Mouse (Mus musculus) heart, embryonic 12.5 days (tissue): ENCODE results near the gene Odf3b. TPM values are rescaled to one million over a fixed set of nuclear protein-coding genes. Genes with fewer than 3 reads are reported as not detected.

ENCODE experiments used
- ATAC-seq: fragments of 200-750 bp; cut with Nextera tagmentation; 2 replicates; pipeline ENCODE4 v1.8.0; 2017; ENCODE audit warnings: moderate TSS enrichment, moderate library complexity; ENCODE audit not compliant: insufficient number of reproducible peaks, low FRiP score
- H3K27ac ChIP-seq: fragments of 300-500 bp; sonication (generic); 2 replicates; pipeline ENCODE4 v1.5.1; 2016; ENCODE audit warnings: mild to moderate bottlenecking, moderate library complexity; ENCODE audit not compliant: poor library complexity, severe bottlenecking
- H3K27me3 ChIP-seq: fragments of 300-500 bp; sonication (generic); replicated peaks from 2 replicates; pipeline ENCODE4 v1.6.1; 2016; ENCODE audit warnings: mild to moderate bottlenecking, moderate library complexity
- H3K36me3 ChIP-seq: fragments of 300-500 bp; sonication (generic); 2 replicates; pipeline ENCODE4 v1.6.1; 2016; ENCODE audit warnings: mild to moderate bottlenecking, moderate library complexity
- H3K4me1 ChIP-seq: fragments of 300-500 bp; sonication (generic); replicated peaks from 2 replicates; pipeline ENCODE4 v1.6.1; 2016; ENCODE audit warnings: mild to moderate bottlenecking
- H3K4me2 ChIP-seq: fragments of 300-500 bp; sonication (generic); 2 replicates; pipeline ENCODE4 v1.6.1; 2016; ENCODE audit warnings: mild to moderate bottlenecking, moderate library complexity
- H3K4me3 ChIP-seq: fragments of 300-500 bp; sonication (generic); 2 replicates; pipeline ENCODE4 v1.5.1; 2016; ENCODE audit warnings: mild to moderate bottlenecking
- H3K9ac ChIP-seq: fragments of 300-500 bp; sonication (generic); 2 replicates; pipeline ENCODE4 v1.6.1; 2016; ENCODE audit warnings: mild to moderate bottlenecking, moderate library complexity
- H3K9me3 ChIP-seq: fragments of 300-500 bp; sonication (generic); replicated peaks from 2 replicates; pipeline ENCODE4 v1.6.1; 2016; ENCODE audit warnings: mild to moderate bottlenecking, moderate library complexity
- WGBS: fragments of 180-500 bp; shearing (Covaris S2); methylation state at CpG from one replicate; pipeline ENCODE4 v1.1.7; 2016; 5-methylcytosine and 5-hydroxymethylcytosine counted together
- polyA plus RNA-seq: library from polyadenylated mRNA; unstranded; fragments of >200 nt; fragmentation: Nextera tagmentation; extraction: Ambion mirVana; gene quantifications from 2 replicates; pipeline ENCODE4 v1.2.1, GENCODE M21; 2016

Gene Odf3b
- polyA plus RNA-seq, 1 experiment from 2014 or later: 0.27 TPM

DNA sequence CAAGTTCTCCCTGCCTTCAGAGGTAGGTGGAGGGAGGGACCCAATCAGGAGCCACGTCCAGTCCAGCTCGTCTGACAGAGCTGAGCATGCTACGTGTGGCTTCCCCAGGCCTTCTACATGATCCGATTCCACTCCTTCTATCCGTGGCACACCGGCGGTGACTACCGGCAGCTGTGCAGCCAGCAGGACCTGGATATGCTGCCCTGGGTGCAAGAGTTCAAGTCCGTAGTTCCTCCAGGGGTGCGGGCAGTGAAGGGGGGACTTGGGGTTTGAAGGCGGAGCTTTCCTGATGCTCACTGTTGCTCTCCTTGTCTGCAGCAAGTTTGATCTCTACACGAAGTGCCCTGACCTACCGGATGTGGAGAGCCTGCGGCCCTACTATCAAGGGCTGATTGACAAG is 42.7 kb downstream of the Odf3b start:
- 0 out of 2 replicates have a peak, but pooled peaks cover 3% of the 10 kb centered on the region for H3K9me3 ChIP-seq
- 80% methylated on average over 14 of the region's 14 CpGs for WGBS
- H3K9ac ChIP-seq: no peak overlapping the region
- no peak; the same call in 1 of the 2 replicates for ATAC-seq
- no peak overlapping the region for H3K4me3 ChIP-seq
- H3K4me2 ChIP-seq: no peak overlapping the region
- no peak overlapping the region for H3K27ac ChIP-seq
- H3K36me3 ChIP-seq: no peaks in the 10 kb centered on the region
- H3K27me3 ChIP-seq: no peaks in the 10 kb centered on the region
- H3K4me1 ChIP-seq: no peaks in the 10 kb centered on the region

DNA sequence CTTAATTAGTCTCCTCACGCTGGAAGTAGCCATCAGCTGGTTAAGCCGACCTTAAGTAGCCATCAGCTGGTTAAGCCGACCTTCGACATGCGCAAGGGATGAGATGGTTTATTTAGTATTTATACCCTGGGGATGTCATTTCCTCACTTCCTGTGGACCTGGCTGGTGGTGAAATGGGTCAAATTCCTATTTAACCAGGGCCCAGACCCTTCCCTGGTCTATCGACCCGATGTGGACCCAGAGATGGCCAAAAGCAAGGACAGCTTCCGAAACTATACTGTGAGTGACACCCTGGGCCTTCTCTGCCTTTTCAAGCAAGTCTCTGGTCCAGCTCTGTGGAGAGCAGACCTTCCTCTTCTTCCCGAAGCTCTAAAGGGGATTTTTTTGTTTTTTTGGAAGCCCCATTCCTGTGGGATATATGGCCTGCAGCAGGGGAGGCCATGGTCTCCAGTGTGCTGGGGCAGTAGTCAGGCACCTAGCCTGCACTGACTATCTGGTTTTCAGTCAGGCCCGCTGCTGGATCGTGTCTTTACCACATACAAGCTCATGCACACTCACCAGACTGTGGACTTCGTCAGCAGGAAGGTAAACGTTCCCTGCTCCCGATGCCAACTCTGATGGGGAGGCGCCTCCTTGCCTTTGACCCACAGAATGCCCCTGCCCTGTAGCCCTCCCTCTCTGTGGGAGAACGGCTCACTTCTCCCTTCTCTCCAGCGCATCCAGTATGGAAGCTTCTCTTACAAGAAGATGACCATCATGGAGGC is 44.1 kb downstream of the Odf3b start:
- H3K36me3 ChIP-seq: no peaks in the 10 kb centered on the region
- WGBS: 76% methylated on average over 17 of the region's 17 CpGs
- no peak overlapping the region for H3K4me3 ChIP-seq
- no peak overlapping the region for H3K9ac ChIP-seq
- no peak for ATAC-seq
- H3K27me3 ChIP-seq: no peaks in the 10 kb centered on the region
- no peak overlapping the region for H3K27ac ChIP-seq
- H3K9me3 ChIP-seq: 0 out of 2 replicates have a peak, but pooled peaks cover 3% of the 10 kb centered on the region
- no peak overlapping the region for H3K4me2 ChIP-seq
- no peaks in the 10 kb centered on the region for H3K4me1 ChIP-seq

DNA sequence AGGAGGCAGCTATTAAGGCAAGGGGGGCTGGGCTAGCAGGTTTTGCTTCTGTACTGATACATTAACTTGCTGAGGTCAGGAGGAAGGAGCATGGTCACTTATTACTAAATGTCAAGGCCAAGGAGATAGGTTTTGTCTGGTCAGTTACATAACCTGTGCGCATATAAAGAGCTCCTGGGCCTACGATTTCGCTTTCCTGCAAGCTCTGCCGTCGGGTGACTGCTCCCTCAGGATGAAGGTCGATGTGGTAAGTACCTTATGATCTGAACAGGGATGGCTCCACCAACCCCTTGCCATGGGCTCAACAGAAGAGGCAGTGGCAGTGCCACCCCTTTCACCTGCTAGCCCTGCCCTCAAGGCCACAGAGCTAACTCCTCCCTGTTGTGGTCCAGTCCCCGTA is 44.8 kb downstream of the Odf3b start, which contains the start of gene Miox:
Gene Miox, plus strand, starts transcription at position 128 of the 400 bp plus-strand sequence.
- 86% methylated on average over 7 of the region's 7 CpGs for WGBS
- no peak within 1 kb of the TSS for H3K4me2 ChIP-seq
- ATAC-seq: no peak
- no peak within 1 kb of the TSS for H3K9ac ChIP-seq
- no peak within 1 kb of the TSS for H3K27ac ChIP-seq
- no peak within 1 kb of the TSS for H3K4me3 ChIP-seq
- no peaks in the 10 kb centered on the region for H3K4me1 ChIP-seq
- no peaks in the 10 kb centered on the region for H3K27me3 ChIP-seq
- H3K36me3 ChIP-seq: no peaks in the 10 kb centered on the region
- 0 out of 2 replicates have a peak, but pooled peaks cover 3% of the 10 kb centered on the region for H3K9me3 ChIP-seq

Other genes with a start within 250 kb of the Odf3b start
- gene Mapk12, start 238.6 kb downstream of the Odf3b start, polyA plus RNA-seq: 19.9 and 20.1 TPM in 2 replicates
- 3.7 and 4.6 TPM in 2 replicates for gene Mapk11, start 229.7 kb downstream of the Odf3b start, polyA plus RNA-seq
- gene Plxnb2, start 198.5 kb downstream of the Odf3b start, polyA plus RNA-seq: 124 and 130 TPM in 2 replicates
- 19.9 and 20.2 TPM in 2 replicates for gene Dennd6b, start 182.8 kb downstream of the Odf3b start, polyA plus RNA-seq
- 21.0 and 25.9 TPM in 2 replicates for gene Ppp6r2, start 167.7 kb downstream of the Odf3b start, polyA plus RNA-seq
- gene Sbf1, start 64.0 kb downstream of the Odf3b start, polyA plus RNA-seq: 45.0 and 46.3 TPM in 2 replicates
- 0.77 and 1.0 TPM in 2 replicates for gene Adm2, start 56.6 kb downstream of the Odf3b start, polyA plus RNA-seq
- gene Miox, start 44.9 kb downstream of the Odf3b start, polyA plus RNA-seq: not detected in 2 replicates
- 46.9 and 49.4 TPM in 2 replicates for gene Lmf2, start 23.6 kb downstream of the Odf3b start, polyA plus RNA-seq
- 112 and 116 TPM in 2 replicates for gene Ncaph2, start 23.6 kb downstream of the Odf3b start, polyA plus RNA-seq
- gene Sco2, start 5.4 kb downstream of the Odf3b start, polyA plus RNA-seq: 5.6 TPM in 2 replicates
- gene Tymp, start 2.2 kb downstream of the Odf3b start, polyA plus RNA-seq: 1.3 and 1.6 TPM in 2 replicates
- 0.09 TPM in 1 of 2 replicates, not detected in the other for gene Klhdc7b, start 5.6 kb upstream of the Odf3b start, polyA plus RNA-seq
- not detected in 2 replicates for gene Syce3, start 31.2 kb upstream of the Odf3b start, polyA plus RNA-seq
- gene Cpt1b, start 46.6 kb upstream of the Odf3b start, polyA plus RNA-seq: 138 and 149 TPM in 2 replicates
- 2.9 and 3.4 TPM in 2 replicates for gene C730034F03Rik, start 50.3 kb upstream of the Odf3b start, polyA plus RNA-seq
- 0.59 and 0.68 TPM in 2 replicates for gene Gm44502, start 50.4 kb upstream of the Odf3b start, polyA plus RNA-seq
- gene Chkb, start 50.6 kb upstream of the Odf3b start, polyA plus RNA-seq: 59.6 and 67.0 TPM in 2 replicates
- gene Mapk8ip2, start 74.6 kb upstream of the Odf3b start, polyA plus RNA-seq: 0.36 and 0.49 TPM in 2 replicates
- gene Arsa, start 98.1 kb upstream of the Odf3b start, polyA plus RNA-seq: 14.9 and 15.0 TPM in 2 replicates
- 2.9 and 3.0 TPM in 2 replicates for gene Shank3, start 120.3 kb upstream of the Odf3b start, polyA plus RNA-seq
- gene Acr, start 189.0 kb upstream of the Odf3b start, polyA plus RNA-seq: 0.29 and 0.42 TPM in 2 replicates
- 20.3 and 21.1 TPM in 2 replicates for gene Rabl2, start 212.6 kb upstream of the Odf3b start, polyA plus RNA-seq